Mouse (Mus musculus) C2C12 (cell line): ENCODE measurements around the gene Fnip2. TPM values are rescaled to one million over a fixed set of nuclear protein-coding genes. Genes with fewer than 3 reads are reported as not detected.

Experiments
- H3K27me3 ChIP-seq: one replicate; pipeline ENCODE4 v1.6.1; 2011; ENCODE audit not compliant: control insufficient read depth, insufficient read depth, insufficient read length
- H3K36me3 ChIP-seq: one replicate; pipeline ENCODE4 v1.6.1; 2011; ENCODE audit not compliant: control insufficient read depth, insufficient read depth
- H3K4me3 ChIP-seq: one replicate; pipeline ENCODE4 v1.5.1; 2011; ENCODE audit warnings: mild to moderate bottlenecking, control low read depth; ENCODE audit not compliant: poor library complexity, insufficient read depth, severe bottlenecking
- H3K79me2 ChIP-seq: one replicate; pipeline ENCODE4 v1.6.1; 2011; ENCODE audit not compliant: control insufficient read depth, insufficient read depth
- H3K79me3 ChIP-seq: one replicate; pipeline ENCODE4 v1.6.1; 2011; ENCODE audit warnings: low read depth, control low read depth
- H3ac ChIP-seq: one replicate; pipeline ENCODE3; 2011; ENCODE audit warnings: low read depth; ENCODE audit not compliant: control insufficient read depth, insufficient read length
- CEBPB ChIP-seq: IDR thresholded peaks from one replicate; pipeline ENCODE4 v1.6.1; 2011; ENCODE audit warnings: low read depth, mild to moderate bottlenecking, control low read depth, moderate library complexity
- CTCF ChIP-seq: IDR thresholded peaks from one replicate; pipeline ENCODE4 v1.5.1; 2011; ENCODE audit not compliant: control insufficient read depth, insufficient read depth, insufficient read length
- FOSL1 ChIP-seq: IDR thresholded peaks from one replicate; pipeline ENCODE4 v1.8.0; 2011; ENCODE audit warnings: mild to moderate bottlenecking, low read length; ENCODE audit not compliant: poor library complexity, insufficient read depth, severe bottlenecking
- MAX ChIP-seq: IDR thresholded peaks from one replicate; pipeline ENCODE4 v1.6.1; 2011; ENCODE audit warnings: mild to moderate bottlenecking, control low read depth
- MYOD1 ChIP-seq: IDR thresholded peaks from one replicate; pipeline ENCODE4 v1.6.1; 2011; ENCODE audit warnings: low read depth; ENCODE audit not compliant: control insufficient read depth, insufficient read length
- MYOG ChIP-seq: IDR thresholded peaks from one replicate; pipeline ENCODE4 v1.6.1; 2011; ENCODE audit not compliant: control insufficient read depth, insufficient read length; ENCODE audit errors: extremely low read depth
- USF1 ChIP-seq: IDR thresholded peaks from one replicate; pipeline ENCODE4 v1.6.1; 2011; ENCODE audit warnings: low read depth, mild to moderate bottlenecking, control low read depth, moderate library complexity
- polyA plus RNA-seq: library from polyadenylated mRNA; unstranded; fragments of >200 nt; fragmentation: generic; extraction: Trizol; gene quantifications from one replicate; pipeline ENCODE4 v1.2.1, GENCODE M21; 2012; ENCODE audit warnings: missing spikeins

Fnip2 gene
- polyA plus RNA-seq, 1 experiment = 4.0 TPM

DNA sequence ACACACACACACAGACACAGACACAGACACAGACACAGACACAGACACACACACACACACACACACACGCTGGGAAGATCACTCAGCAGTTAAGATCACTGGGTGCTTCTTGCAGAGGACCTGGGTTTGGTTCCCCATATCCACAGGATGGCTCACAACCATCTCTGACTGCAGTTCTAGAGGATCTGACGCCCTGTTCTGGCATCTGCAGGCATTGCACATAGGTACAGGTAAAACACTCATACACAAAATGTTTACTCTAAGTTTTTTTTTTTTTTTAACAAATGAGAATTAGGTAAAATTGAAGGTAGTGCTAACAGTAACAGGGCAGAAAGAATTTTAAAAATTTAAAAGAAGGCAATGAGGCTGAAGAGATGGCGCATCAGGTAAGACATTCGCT is 121.5 kb downstream of the Fnip2 start:
- Histone ChIP-seq H3K79me2 (no peaks in the 10 kb centered on the region), H3ac (no peak overlapping the region), H3K4me3 (no peak overlapping the region), H3K36me3 (no peaks in the 10 kb centered on the region), H3K79me3 (no peaks in the 10 kb centered on the region), H3K27me3 (no peaks in the 10 kb centered on the region)
- TF ChIP-seq MYOD1 (no peak), CEBPB (no peak), USF1 (no peak), MAX (no peak), FOSL1 (no peak), CTCF (no peak), MYOG (no peak)

DNA sequence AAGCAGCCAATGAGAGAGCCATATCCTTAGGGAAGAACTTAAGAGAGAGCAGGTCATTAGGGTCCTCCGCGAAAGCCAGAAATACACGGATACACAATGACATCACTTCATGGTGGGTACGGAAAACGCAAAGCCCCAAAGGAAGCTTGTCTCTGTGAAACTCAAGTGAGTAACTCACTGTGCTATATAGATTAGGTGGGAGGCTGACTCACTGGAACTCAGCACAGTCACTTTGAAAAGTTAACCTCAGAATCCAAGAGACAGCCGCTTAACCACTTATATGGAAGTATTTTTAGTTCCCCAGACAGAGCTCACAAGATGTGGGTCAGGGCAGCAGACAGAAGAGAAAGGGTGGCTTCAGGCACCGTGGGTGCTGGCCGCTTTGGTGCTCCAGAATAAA is 122.6 kb downstream of the Fnip2 start:
- no peaks in the 10 kb centered on the region for H3K79me3 ChIP-seq
- H3ac ChIP-seq = no peak overlapping the region
- no peak for TF ChIP-seq CTCF
- no peak for TF ChIP-seq MAX
- TF ChIP-seq FOSL1 = no peak
- TF ChIP-seq USF1 = no peak
- no peak for TF ChIP-seq MYOD1
- no peak for TF ChIP-seq MYOG
- TF ChIP-seq CEBPB = no peak
- H3K36me3 ChIP-seq = no peaks in the 10 kb centered on the region
- H3K4me3 ChIP-seq = no peak overlapping the region
- H3K27me3 ChIP-seq = no peaks in the 10 kb centered on the region
- no peaks in the 10 kb centered on the region for H3K79me2 ChIP-seq

DNA sequence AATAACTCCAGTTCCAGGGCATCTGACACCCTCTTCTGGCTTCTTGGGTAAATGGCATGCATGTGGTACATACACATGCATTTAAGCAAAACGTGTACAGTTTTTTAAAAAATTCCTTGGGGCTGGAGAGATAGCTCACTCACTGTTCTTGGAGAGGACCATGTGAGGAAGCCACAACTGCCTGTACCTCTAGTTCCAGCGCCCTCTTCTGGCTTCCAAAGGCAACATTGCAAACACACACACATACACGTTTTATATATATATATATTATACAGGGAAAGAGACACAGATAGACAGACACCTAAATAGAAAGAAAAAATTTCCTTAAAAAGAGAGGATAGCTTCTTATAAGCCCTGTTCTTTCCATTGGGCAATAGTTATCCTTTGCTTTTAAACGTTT is 123.7 kb downstream of the Fnip2 start:
- TF ChIP-seq FOSL1 (no peak), USF1 (no peak), MAX (no peak), MYOD1 (no peak), CTCF (no peak), CEBPB (no peak), MYOG (no peak)
- Histone ChIP-seq H3K36me3 (no peaks in the 10 kb centered on the region), H3K79me2 (no peaks in the 10 kb centered on the region), H3K79me3 (no peaks in the 10 kb centered on the region), H3K27me3 (no peaks in the 10 kb centered on the region), H3ac (no peak overlapping the region), H3K4me3 (no peak overlapping the region)

DNA sequence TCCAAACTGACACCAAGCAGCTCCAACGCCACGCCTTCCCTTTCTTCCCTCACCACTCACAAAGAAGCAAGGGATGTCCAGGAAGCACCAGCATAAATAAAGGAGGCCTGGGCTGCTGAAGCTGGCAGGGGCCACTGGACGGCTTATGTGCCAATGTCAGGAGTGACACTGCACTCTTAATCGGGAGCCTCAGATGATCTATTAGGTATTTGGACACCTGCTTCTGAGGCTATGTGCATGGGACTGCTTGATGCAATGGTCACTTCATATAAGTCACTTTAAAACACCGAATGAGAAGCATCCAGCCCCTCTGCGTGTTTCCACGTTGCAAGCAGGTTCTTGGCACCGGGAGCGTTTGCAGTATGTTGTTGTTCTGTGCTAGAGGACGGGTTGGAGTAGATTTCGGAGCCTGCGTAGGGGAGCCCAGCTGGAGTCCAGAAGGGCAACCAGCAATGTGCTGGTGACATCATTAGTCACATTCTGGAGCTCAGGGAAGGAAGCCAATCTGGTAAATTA is 126.6 kb downstream of the Fnip2 start:
- no peaks in the 10 kb centered on the region for H3K27me3 ChIP-seq
- no peak overlapping the region for H3ac ChIP-seq
- TF ChIP-seq CEBPB (no peak), FOSL1 (no peak), MAX (no peak), MYOD1 (no peak), MYOG (no peak)
- no peak overlapping the region for H3K4me3 ChIP-seq
- H3K36me3 ChIP-seq = no peaks in the 10 kb centered on the region
- H3K79me2 ChIP-seq = no peaks in the 10 kb centered on the region
- no peaks in the 10 kb centered on the region for H3K79me3 ChIP-seq

DNA sequence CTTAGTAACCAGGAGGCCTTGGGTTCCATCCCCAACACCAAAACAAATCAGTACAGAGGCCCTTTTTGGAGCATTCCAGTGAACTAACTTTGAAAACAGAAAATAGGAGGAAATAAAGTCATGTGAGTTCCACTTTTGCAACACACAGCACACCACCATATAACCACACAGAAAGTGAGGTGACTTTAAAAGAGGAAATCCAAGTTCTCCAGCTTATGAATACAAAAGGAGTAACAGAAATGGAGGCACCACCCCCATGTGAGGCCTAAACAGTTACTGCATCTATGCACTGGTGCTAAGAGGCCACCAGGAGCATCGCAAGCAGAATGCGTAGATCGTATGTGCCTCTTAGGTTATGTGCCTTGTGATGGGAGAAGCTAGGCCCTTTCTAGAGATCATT is 129.3 kb downstream of the Fnip2 start:
- H3K27me3 ChIP-seq = no peaks in the 10 kb centered on the region
- no peak overlapping the region for H3ac ChIP-seq
- no peak overlapping the region for H3K4me3 ChIP-seq
- TF ChIP-seq CTCF = no peak
- no peak for TF ChIP-seq USF1
- TF ChIP-seq FOSL1 = no peak
- TF ChIP-seq CEBPB = no peak
- TF ChIP-seq MYOD1 = no peak
- TF ChIP-seq MYOG = no peak
- TF ChIP-seq MAX = no peak
- H3K79me2 ChIP-seq = no peaks in the 10 kb centered on the region
- no peaks in the 10 kb centered on the region for H3K79me3 ChIP-seq
- H3K36me3 ChIP-seq = no peaks in the 10 kb centered on the region

DNA sequence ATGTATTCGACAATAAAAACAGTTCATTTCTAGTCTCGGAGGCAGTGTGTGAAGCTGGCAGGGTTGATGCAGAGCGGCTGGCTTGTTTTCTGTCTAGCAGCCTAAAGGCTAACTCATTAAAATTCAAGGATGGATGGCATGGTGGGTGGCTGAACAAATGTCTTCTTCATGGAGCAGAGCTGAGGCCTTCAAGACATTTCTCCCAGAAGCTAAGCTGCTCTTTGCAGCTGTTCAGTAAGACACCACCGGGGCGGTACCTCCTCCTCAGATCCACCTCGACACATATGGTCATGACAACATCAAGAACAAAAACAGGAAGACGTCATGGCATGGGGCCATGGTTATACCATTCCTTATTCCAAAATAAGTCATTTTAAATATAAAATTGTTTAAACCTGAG is 131.4 kb downstream of the Fnip2 start:
- Histone ChIP-seq H3K79me2 (no peaks in the 10 kb centered on the region), H3K36me3 (no peaks in the 10 kb centered on the region), H3K27me3 (no peaks in the 10 kb centered on the region), H3ac (no peak overlapping the region), H3K79me3 (no peaks in the 10 kb centered on the region), H3K4me3 (no peak overlapping the region)
- TF ChIP-seq MYOG = no peak
- TF ChIP-seq CTCF = no peak
- TF ChIP-seq USF1 = no peak
- TF ChIP-seq MYOD1 = no peak
- no peak for TF ChIP-seq MAX
- no peak for TF ChIP-seq CEBPB
- no peak for TF ChIP-seq FOSL1
